Mouse (Mus musculus): ENCODE measurements at regions not wholly inside any gene's neighbourhood (a gene's known extent, or its start where the extent isn't known, plus 50 kb on each side); places are given as distances from the start of the nearest gene placed in this dataset.

DNA sequence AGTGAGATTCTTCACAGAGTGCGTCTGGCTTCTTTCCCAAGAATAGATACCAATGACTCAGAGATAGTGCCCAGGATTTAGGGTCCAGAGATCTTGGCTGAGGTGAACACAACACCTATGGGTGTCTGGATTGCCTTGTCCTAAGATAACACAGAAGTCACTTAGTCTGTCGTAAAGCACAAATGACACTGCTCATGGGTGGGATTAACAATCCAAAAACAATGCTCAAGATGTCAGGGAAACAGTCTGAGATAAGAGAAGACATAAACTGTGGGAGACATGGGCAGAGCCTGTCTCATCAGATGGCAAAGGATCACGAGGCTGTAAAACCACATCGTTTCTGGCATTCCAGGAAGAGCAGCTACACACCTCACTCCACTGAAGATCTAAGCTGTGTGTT lies 79.6 kb upstream of the Helt start:
- TF ChIP-seq ZNF384 (IDR thresholded peaks at IDR 0.05; ENCODE audit: low read depth, low read length) = no peak
- TF ChIP-seq ZC3H11A (IDR thresholded peaks at IDR 0.05; ENCODE audit: borderline replicate concordance, low read depth, low read length) = no peak
- no peak for TF ChIP-seq CHD2 (IDR thresholded peaks at IDR 0.05; ENCODE audit: low read depth, low read length)
- no peak for TF ChIP-seq HCFC1 (IDR thresholded peaks at IDR 0.05; ENCODE audit: borderline replicate concordance, insufficient read depth, low read length)

All from ES-E14 (cell line).